Mouse (Mus musculus): ENCODE results near the gene Hoxb4.

Gene Hoxb4
- long read RNA-seq, experiment 1, partial matches to known transcripts = 0 of 1 reads
- long read RNA-seq, experiment 1, other reads (novel, unspliced or antisense) = 1 of 1 reads
- long read RNA-seq, experiment 2, partial matches to known transcripts = 0 of 1 reads
- long read RNA-seq, experiment 2, other reads (novel, unspliced or antisense) = 1 of 1 reads

GRCm38 (mm10) chr11:96317608-96318367, at the start of gene Hoxb4:
TSS of gene Hoxb4 (plus strand) at chr11:96318267.
- intact Hi-C loops (cut with DNase I) = loop anchor here (5.0 kb wide), 1 partner anchor 35 kb away; the partner anchor contains the start of gene Hoxb2

- intact Hi-C loops (cut with DNase I) = no loop called here
These were observed 48.2 kb upstream of the Hoxb4 start for GRCm38 (mm10) chr11:96269869-96270268.

GRCm38 (mm10) chr11:96270996-96271540, 47.0 kb upstream of the Hoxb4 start, which contains the start of gene Hoxb9:
TSS of gene Hoxb9 (plus strand) at chr11:96271457.
- intact Hi-C loops (cut with DNase I) = no loop called here

GRCm38 (mm10) chr11:96271541-96272011, 46.5 kb upstream of the Hoxb4 start:
- intact Hi-C loops (cut with DNase I) = no loop called here

GRCm38 (mm10) chr11:96272024-96272921, 45.8 kb upstream of the Hoxb4 start:
- intact Hi-C loops (cut with DNase I) = no loop called here

- intact Hi-C loops (cut with DNase I) = no loop called here
These were observed 43.6 kb upstream of the Hoxb4 start for GRCm38 (mm10) chr11:96274428-96274827.

GRCm38 (mm10) chr11:96275896-96276295, 42.2 kb upstream of the Hoxb4 start:
- intact Hi-C loops (cut with DNase I) = loop anchor here (5.0 kb wide), 1 partner anchor 276 kb away; no protein-coding TSS in a partner anchor

GRCm38 (mm10) chr11:96277151-96278044, 40.7 kb upstream of the Hoxb4 start:
- intact Hi-C loops (cut with DNase I) = loop anchor here (2.0 to 5.0 kb wide), 3 partner anchors 17 to 343 kb away; no protein-coding TSS in a partner anchor

GRCm38 (mm10) chr11:96278324-96278723, 39.7 kb upstream of the Hoxb4 start:
- intact Hi-C loops (cut with DNase I) = loop anchor here (2.0 to 5.0 kb wide), 3 partner anchors 16 to 342 kb away; no protein-coding TSS in a partner anchor

- intact Hi-C loops (cut with DNase I) = loop anchor here (2.0 to 5.0 kb wide), 3 partner anchors 16 to 342 kb away; no protein-coding TSS in a partner anchor
These were observed 39.3 kb upstream of the Hoxb4 start for GRCm38 (mm10) chr11:96278773-96279172.

GRCm38 (mm10) chr11:96279421-96280233, 38.4 kb upstream of the Hoxb4 start:
- intact Hi-C loops (cut with DNase I) = loop anchor here (2.0 to 5.0 kb wide), 4 partner anchors 15 to 341 kb away; partner anchors contain the start of gene Hoxb2

GRCm38 (mm10) chr11:96280399-96281378, 37.4 kb upstream of the Hoxb4 start:
- intact Hi-C loops (cut with DNase I) = loop anchor here (5.0 kb wide), 1 partner anchor 72 kb away; the partner anchor contains the start of gene Hoxb2

GRCm38 (mm10) chr11:96281396-96281795, 36.7 kb upstream of the Hoxb4 start:
- intact Hi-C loops (cut with DNase I) = loop anchor here (5.0 kb wide), 1 partner anchor 71 kb away; the partner anchor contains the start of gene Hoxb2

- intact Hi-C loops (cut with DNase I) = loop anchor here (5.0 kb wide), 1 partner anchor 70 kb away; the partner anchor contains the start of gene Hoxb2
These were observed 36.1 kb upstream of the Hoxb4 start, which contains the start of gene Hoxb8 for GRCm38 (mm10) chr11:96281855-96282570. TSS of gene Hoxb8 (plus strand) at chr11:96281905.

- intact Hi-C loops (cut with DNase I) = loop anchor here (5.0 kb wide), 1 partner anchor 69 kb away; the partner anchor contains the start of gene Hoxb2
These were observed 35.2 kb upstream of the Hoxb4 start for GRCm38 (mm10) chr11:96282795-96283430.

All from adrenal gland (tissue).